Mouse (Mus musculus): ENCODE results near the gene Mkrn2os. TPM values are rescaled to one million over a fixed set of nuclear protein-coding genes. Genes with fewer than 3 reads are reported as not detected.
A peak's percentile ranks its signal among the peaks of the same experiment; 100 is the strongest.

Gene Mkrn2os
- total and polyA plus RNA-seq, 3 experiments, result not detected

DNA sequence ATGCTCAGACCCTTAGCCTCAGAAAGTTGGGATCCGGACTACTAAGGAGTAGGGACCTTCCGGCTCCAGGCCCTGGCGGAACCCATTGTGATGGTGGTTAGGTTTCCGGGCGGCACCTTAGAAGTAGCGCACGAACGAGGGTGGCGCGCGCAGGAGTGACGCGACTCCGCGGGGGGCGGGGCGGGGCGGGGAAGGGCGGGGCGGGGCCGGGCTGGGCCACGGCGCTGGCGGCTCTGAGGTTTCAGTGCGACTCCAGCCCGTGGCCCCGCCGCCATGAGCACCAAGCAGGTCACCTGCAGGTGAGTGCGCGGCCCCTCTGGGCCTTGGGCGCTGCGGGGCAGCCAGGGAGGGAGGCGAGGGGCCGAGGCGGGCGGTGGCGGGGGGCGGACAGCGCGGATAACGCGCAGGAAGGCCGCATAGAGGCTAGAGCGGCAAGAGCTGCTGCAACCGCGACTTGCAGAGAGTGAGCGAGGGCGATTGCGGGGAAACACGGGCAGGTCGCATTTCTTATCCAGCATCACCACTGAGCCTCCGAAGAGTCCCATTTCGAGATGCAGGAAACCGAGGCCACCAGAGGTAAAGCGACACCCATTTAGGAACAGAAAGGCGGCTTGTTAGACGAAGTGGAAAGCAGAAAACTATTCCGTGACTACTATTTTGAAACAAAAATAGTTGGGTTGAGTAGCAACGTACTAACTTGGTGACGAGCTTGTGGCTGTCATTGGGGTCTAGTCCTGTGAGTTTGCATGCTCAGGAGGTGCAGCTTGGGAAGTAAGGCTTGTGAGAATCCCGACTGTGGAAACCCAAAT, 9.5 kb upstream of the Mkrn2os start, which contains the start of gene Mkrn2:
Gene Mkrn2, plus strand, starts transcription at position 188 of the 809 bp plus-strand sequence.
- in situ Hi-C loops (cut with MboI; ENCODE audit: low pct_ligation_motif_present, low pct_unique_long_range_greater_than_20kb, low sequenced_read_pairs), result no loop called here

DNA sequence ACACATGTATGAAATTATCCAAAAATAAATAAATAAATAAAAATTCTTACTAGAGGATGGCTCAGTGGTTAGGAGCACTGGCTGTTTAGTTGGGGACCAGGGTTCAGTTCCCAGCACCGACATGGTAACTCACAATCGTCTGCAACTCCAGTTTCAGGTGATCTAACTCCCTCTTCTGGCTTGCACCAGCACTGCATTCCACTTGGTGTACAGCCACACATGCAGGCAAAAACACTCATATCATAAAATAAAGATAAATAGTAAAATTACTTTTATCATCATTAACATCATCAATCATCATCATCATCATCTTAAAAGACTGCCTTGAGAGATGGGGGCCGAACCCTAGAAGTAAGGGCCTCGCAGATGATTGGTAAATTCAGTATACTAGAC, 8.9 kb upstream of the Mkrn2os start:
- dilution Hi-C loops (cut with MboI; ENCODE audit: extremely low pct_ligation_motif_present, extremely low pct_unique_long_range_greater_than_20kb, low sequenced_read_pairs), result no loop called here
- Histone ChIP-seq H3K9me3 (replicated peaks; ENCODE audit: low read length) (no peaks in the 10 kb centered on the region), H3K4me1 (ENCODE audit: control insufficient read depth in 1 of 2, insufficient read depth in 2 of 2) (peaks cover 3 to 14% of the 10 kb centered on the region in 2 experiments), H3K79me2 (replicated peaks; ENCODE audit: control insufficient read depth, extremely low read depth, insufficient read depth, poor library complexity, severe bottlenecking) (peaks cover 4% of the 10 kb centered on the region), H3K27me3 (replicated peaks) (no peaks in the 10 kb centered on the region), H3K4me3 (replicated peaks in 1 of 3; ENCODE audit: low read depth in 2 of 3, low read length in 2 of 3, poor library complexity in 1 of 3) (peak overlapping the region in 1 of 3 experiments; percentile 9), H3K36me3 (replicated peaks in 1 of 2; ENCODE audit: control insufficient read depth in 1 of 2, insufficient read depth in 1 of 2, low read length in 1 of 2) (peaks cover 3 to 25% of the 10 kb centered on the region in 2 experiments), H3K9ac (ENCODE audit: insufficient read depth, low read depth) (no peak overlapping the region), H3K4me2 (ENCODE audit: insufficient read depth, low read depth, poor library complexity, severe bottlenecking) (peak overlapping the region; percentile 55; the same call in 1 of the 2 replicates), H3K27ac (ENCODE audit: insufficient read depth, low read depth) (no peak overlapping the region)
- TF ChIP-seq RCOR1 (conservative IDR thresholded peaks at IDR 0.05; ENCODE audit: low read depth, low read length), result no peak
- no peak for TF ChIP-seq CHD1 (IDR thresholded peaks at IDR 0.05; ENCODE audit: low read depth, low read length)
- TF ChIP-seq POLR2AphosphoS2 (IDR thresholded peaks at IDR 0.05; ENCODE audit: low read depth, low read length), result no peak
- TF ChIP-seq KAT2A (IDR thresholded peaks at IDR 0.05; ENCODE audit: insufficient replicate concordance, low read length), result no peak
- no peak for TF ChIP-seq HCFC1 (IDR thresholded peaks at IDR 0.05; ENCODE audit: low read depth, low read length)
- no peak for TF ChIP-seq MAFK (IDR thresholded peaks at IDR 0.05; ENCODE audit: insufficient replicate concordance, low read length)
- TF ChIP-seq EP300 (IDR thresholded peaks at IDR 0.05; ENCODE audit: low read length), result no peak
- TF ChIP-seq SIN3A (IDR thresholded peaks at IDR 0.05; ENCODE audit: low read length), result no peak
- no peak for TF ChIP-seq UBTF (IDR thresholded peaks at IDR 0.05; ENCODE audit: low read depth, low read length)
- TF ChIP-seq RAD21 (IDR thresholded peaks at IDR 0.05; ENCODE audit: low read depth, low read length), result no peak
- no peak for TF ChIP-seq SMC3 (IDR thresholded peaks at IDR 0.05; ENCODE audit: low read depth, low read length)
- TF ChIP-seq ELF1 (IDR thresholded peaks at IDR 0.05; ENCODE audit: low read depth, low read length), result no peak
- no peak for TF ChIP-seq ZNF384 (IDR thresholded peaks at IDR 0.05; ENCODE audit: low read depth, low read length)
- no peak for TF ChIP-seq MAZ (IDR thresholded peaks at IDR 0.05; ENCODE audit: low read depth, low read length)
- TF ChIP-seq TBP (conservative IDR thresholded peaks at IDR 0.05; ENCODE audit: low read depth, low read length), result no peak
- no peak for TF ChIP-seq ZKSCAN1 (IDR thresholded peaks at IDR 0.05; ENCODE audit: borderline replicate concordance, low read depth, low read length)
- no peak for TF ChIP-seq GABPA (IDR thresholded peaks at IDR 0.05; ENCODE audit: insufficient replicate concordance, low read depth, low read length)
- peak; percentile 19 for DNase-seq (ENCODE audit: extremely low read depth)
- in situ Hi-C loops (cut with MboI; ENCODE audit: low pct_ligation_motif_present, low pct_unique_long_range_greater_than_20kb, low sequenced_read_pairs), result no loop called here

More for the DNA sequence above, 9.5 kb upstream of the Mkrn2os start, which contains the start of gene Mkrn2:
- Histone ChIP-seq H3K4me2 (ENCODE audit: insufficient read depth, low read depth, poor library complexity, severe bottlenecking) (peak within 1 kb of the TSS; percentile 80), H3K27ac (ENCODE audit: insufficient read depth, low read depth) (peak within 1 kb of the TSS; percentile 43; the same call in 1 of the 2 replicates), H3K4me3 (replicated peaks in 1 of 3; ENCODE audit: low read depth in 2 of 3, low read length in 2 of 3, poor library complexity in 1 of 3) (peak within 1 kb of the TSS; percentile 88 to 99 (median 93)), H3K4me1 (ENCODE audit: control insufficient read depth in 1 of 2, insufficient read depth in 2 of 2) (peaks cover 3 to 14% of the 10 kb centered on the region in 2 experiments), H3K27me3 (replicated peaks) (no peaks in the 10 kb centered on the region), H3K79me2 (replicated peaks; ENCODE audit: control insufficient read depth, extremely low read depth, insufficient read depth, poor library complexity, severe bottlenecking) (peaks cover 4% of the 10 kb centered on the region), H3K9me3 (replicated peaks; ENCODE audit: low read length) (no peaks in the 10 kb centered on the region), H3K9ac (ENCODE audit: insufficient read depth, low read depth) (peak within 1 kb of the TSS; percentile 86), H3K36me3 (replicated peaks in 1 of 2; ENCODE audit: control insufficient read depth in 1 of 2, insufficient read depth in 1 of 2, low read length in 1 of 2) (peaks cover 3 to 29% of the 10 kb centered on the region in 2 experiments)
- DNase-seq (ENCODE audit: extremely low read depth), result peak; percentile 85
- TF ChIP-seq NELFE (IDR thresholded peaks at IDR 0.05; ENCODE audit: low read depth, low read length) (peak; percentile 66), KAT2A (IDR thresholded peaks at IDR 0.05; ENCODE audit: insufficient replicate concordance, low read length) (peak; percentile 51; the same call in 1 of the 2 replicates), CHD2 (IDR thresholded peaks at IDR 0.05; ENCODE audit: low read length) (peak; percentile 55; the same call in 1 of the 2 replicates), MXI1 (IDR thresholded peaks at IDR 0.05; ENCODE audit: low read depth, low read length) (no peak), E2F4 (IDR thresholded peaks at IDR 0.05; ENCODE audit: insufficient replicate concordance, low read depth, low read length) (no peak), NRF1 (IDR thresholded peaks at IDR 0.05; ENCODE audit: low read depth, low read length) (peak; percentile 75), POLR2AphosphoS2 (IDR thresholded peaks at IDR 0.05; ENCODE audit: low read depth, low read length) (no peak), SMC3 (IDR thresholded peaks at IDR 0.05; ENCODE audit: low read depth, low read length) (no peak), BHLHE40 (IDR thresholded peaks at IDR 0.05; ENCODE audit: low read depth, low read length) (no peak), ZMIZ1 (IDR thresholded peaks at IDR 0.05; ENCODE audit: low read depth, low read length) (peak; percentile 72), ETS1 (conservative IDR thresholded peaks at IDR 0.05; ENCODE audit: low read depth, low read length) (0 out of 2 replicates have a peak, but pooled peaks have one; percentile 10), IRF4 (IDR thresholded peaks at IDR 0.05; ENCODE audit: low read depth, low read length) (peak; percentile 66), ZC3H11A (IDR thresholded peaks at IDR 0.05; ENCODE audit: low read depth, low read length) (no peak), SIN3A (IDR thresholded peaks at IDR 0.05; ENCODE audit: low read length) (peak; percentile 81), JUN (IDR thresholded peaks at IDR 0.05; ENCODE audit: insufficient read depth, low read depth, low read length) (no peak), ELF1 (IDR thresholded peaks at IDR 0.05; ENCODE audit: low read depth, low read length) (peak; percentile 72), USF1 (IDR thresholded peaks at IDR 0.05; ENCODE audit: low read depth, low read length) (no peak), HCFC1 (IDR thresholded peaks at IDR 0.05; ENCODE audit: low read depth, low read length) (peak; percentile 88), RCOR1 (conservative IDR thresholded peaks at IDR 0.05; ENCODE audit: low read depth, low read length) (no peak), GABPA (IDR thresholded peaks at IDR 0.05; ENCODE audit: insufficient replicate concordance, low read depth, low read length) (no peak; the same call in 1 of the 2 replicates), USF2 (conservative IDR thresholded peaks at IDR 0.05; ENCODE audit: low read depth, low read length) (no peak), ZKSCAN1 (IDR thresholded peaks at IDR 0.05; ENCODE audit: borderline replicate concordance, low read depth, low read length) (no peak), MYC (IDR thresholded peaks at IDR 0.05; ENCODE audit: low read depth, low read length) (no peak), MAX (IDR thresholded peaks at IDR 0.05; ENCODE audit: low read length) (peak; percentile 59), POLR2A (IDR thresholded peaks at IDR 0.05; ENCODE audit: low read depth, low read length) (peak; percentile 87), TCF12 (IDR thresholded peaks at IDR 0.05; ENCODE audit: low read depth, low read length) (peak; percentile 89), TBP (conservative IDR thresholded peaks at IDR 0.05; ENCODE audit: low read depth, low read length) (0 out of 2 replicates have a peak, but pooled peaks have one; percentile 38), UBTF (IDR thresholded peaks at IDR 0.05; ENCODE audit: low read depth, low read length) (no peak), EP300 (IDR thresholded peaks at IDR 0.05; ENCODE audit: low read length) (no peak), MAZ (IDR thresholded peaks at IDR 0.05; ENCODE audit: low read depth, low read length) (no peak), MEF2A (IDR thresholded peaks at IDR 0.05; ENCODE audit: borderline replicate concordance, low read depth, low read length) (peak; percentile 73), ZNF384 (IDR thresholded peaks at IDR 0.05; ENCODE audit: low read depth, low read length) (no peak)
- dilution Hi-C loops (cut with MboI; ENCODE audit: extremely low pct_ligation_motif_present, extremely low pct_unique_long_range_greater_than_20kb, low sequenced_read_pairs), result no loop called here
